Mouse (Mus musculus) ES-E14 (cell line): ENCODE measurements at regions not wholly inside any gene's neighbourhood (a gene's known extent, or its start where the extent isn't known, plus 50 kb on each side); places are given as distances from the start of the nearest gene placed in this dataset.

ENCODE experiments used
- CHD2 ChIP-seq: IDR thresholded peaks from 2 replicates; pipeline ENCODE4 v1.6.1; 2014; ENCODE audit warnings: mild to moderate bottlenecking, low read depth, low read length, inconsistent platforms
- ZC3H11A ChIP-seq: IDR thresholded peaks from 2 replicates; pipeline ENCODE4 v1.6.1; 2012; ENCODE audit warnings: low read depth, mild to moderate bottlenecking, inconsistent platforms, low read length, borderline replicate concordance
- ZNF384 ChIP-seq: IDR thresholded peaks from 2 replicates; pipeline ENCODE4 v1.6.1; 2012; ENCODE audit warnings: low read depth, low read length, inconsistent platforms

DNA sequence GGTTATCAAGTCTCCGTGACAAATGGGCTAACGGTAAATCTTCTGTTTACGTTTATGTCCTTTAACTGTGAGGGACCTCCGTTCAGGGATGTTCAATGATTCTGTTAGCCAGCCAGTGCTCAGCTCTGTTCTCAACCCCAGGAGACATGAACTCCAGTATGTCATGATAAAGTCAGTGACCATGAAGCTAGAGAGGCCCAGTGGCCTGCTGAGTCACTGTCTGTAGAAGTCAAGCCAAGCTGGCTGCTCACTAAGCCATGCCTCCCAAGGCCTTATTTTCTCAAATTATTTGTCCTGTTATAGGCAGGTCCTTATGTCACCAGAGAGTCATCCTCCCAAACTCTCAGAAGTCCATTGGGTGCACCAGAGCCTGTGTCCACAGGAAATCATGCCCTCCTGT is 252.9 kb downstream of the Cog6 start:
- no peak for TF ChIP-seq ZC3H11A
- TF ChIP-seq ZNF384: no peak
- TF ChIP-seq CHD2: no peak
